Mouse (Mus musculus) cerebellum, adult 11 months (tissue): Measurements from ENCODE around the gene Gm20828.
"Not testable (repeated sequence)": the region's sequence is repeated elsewhere in the genome, so short reads cannot be mapped to it uniquely, and the experiment has no call there.

Experiments used
- DNase-seq: peaks from one replicate; pipeline ENCODE4 v3.0.0; 2022

The Gm20828 gene

DNA sequence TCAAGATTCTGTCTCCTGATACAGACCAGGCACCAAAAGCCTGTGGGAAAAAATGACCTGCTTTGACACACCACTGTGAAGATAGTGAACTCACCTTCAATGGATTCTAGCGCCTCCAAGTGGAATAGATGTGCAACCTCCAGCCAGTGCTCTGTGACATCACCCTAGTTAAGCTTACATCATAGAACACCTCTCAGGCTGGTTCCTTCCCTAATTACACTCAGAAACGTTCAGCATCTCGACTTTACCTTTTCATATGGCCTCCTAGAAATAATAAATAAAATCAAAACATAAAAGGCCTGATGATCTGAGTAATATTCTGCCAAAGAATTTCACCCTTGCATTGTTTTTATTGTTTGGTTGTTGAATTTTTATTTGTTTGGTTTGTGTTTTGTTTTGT, at the start of gene Gm20828:
Gene Gm20828 (minus strand): TSS at position 101 of the 400 bp plus-strand sequence.
- not testable (repeated sequence) for DNase-seq
